Mouse (Mus musculus): Measurements from ENCODE around the gene Olfr723.
"Not testable (repeated sequence)": the region's sequence is repeated elsewhere in the genome, so short reads cannot be mapped to it uniquely, and the experiment has no call there.

The Olfr723 gene

GRCm38 (mm10) chr14:49931687-49932086 lies at the start of gene Olfr723:
TSS of gene Olfr723 (minus strand) at chr14:49931787.
- DNase-seq = not testable (repeated sequence)

GRCm38 (mm10) chr14:49963174-49963573 lies 31.6 kb upstream of the Olfr723 start, which contains the start of gene Olfr724:
TSS of gene Olfr724 (minus strand) at chr14:49963274.
- not testable (repeated sequence) for DNase-seq

GRCm38 (mm10) chr14:49955890-49956289 lies 24.3 kb upstream of the Olfr723 start:
- no peak for DNase-seq

GRCm38 (mm10) chr14:49901899-49902298 lies 29.7 kb downstream of the Olfr723 start, which contains the start of gene Olfr722:
TSS of gene Olfr722 (minus strand) at chr14:49901999.
- no peak for DNase-seq

Measured in right cerebral cortex, postnatal 4 days (tissue).